Mouse (Mus musculus): Measurements from ENCODE around the gene Vps13a.

- TF ChIP-seq GATA1 (IDR thresholded peaks at IDR 0.05; ENCODE audit: borderline replicate concordance, low read length) = no peak
- TF ChIP-seq FLI1 (IDR thresholded peaks at IDR 0.05; ENCODE audit: low read length) = no peak
Measured at GRCm38 (mm10) chr19:16599298-16599970, 181.3 kb downstream of the Vps13a start.
